Mouse (Mus musculus): ENCODE results near the gene Vamp1. TPM values are rescaled to one million over a fixed set of nuclear protein-coding genes. Genes with fewer than 3 reads are reported as not detected.

Vamp1 gene
- polyA plus RNA-seq, 1 experiment from 2014 or later, result 4.0 TPM

GRCm38 (mm10) chr6:125197166-125197565, 18.2 kb upstream of the Vamp1 start:
- Histone ChIP-seq H3K9me3 (replicated peaks; ENCODE audit: low read length) (no peaks in the 10 kb centered on the region), H3K36me3 (ENCODE audit: insufficient read depth, low read length) (0 out of 2 replicates have a peak, but pooled peaks cover 6% of the 10 kb centered on the region), H3K4me3 (replicated peaks; ENCODE audit: low read depth, low read length) (no peak overlapping the region), H3K9ac (ENCODE audit: low read depth, low read length) (no peak overlapping the region), H3K27ac (no peak overlapping the region), H3K27me3 (ENCODE audit: insufficient read depth, low read length) (no peaks in the 10 kb centered on the region), H3K4me2 (ENCODE audit: low read length) (no peak overlapping the region), H3K4me1 (replicated peaks; ENCODE audit: insufficient read depth, low read length) (0 out of 2 replicates have a peak, but pooled peaks cover 3% of the 10 kb centered on the region)
- no peak for ATAC-seq (replicated peaks; ENCODE audit: low FRiP score, low read depth)
- WGBS, result 80% methylated on average over 5 of the region's 5 CpGs
- TF ChIP-seq CTCF (IDR thresholded peaks at IDR 0.05; ENCODE audit: low read depth), result no peak
- no peak for DNase-seq (ENCODE audit: low spot score)

GRCm38 (mm10) chr6:125210436-125210835, 4.9 kb upstream of the Vamp1 start:
- Histone ChIP-seq H3K4me3 (replicated peaks; ENCODE audit: low read depth, low read length) (no peak overlapping the region), H3K4me1 (replicated peaks; ENCODE audit: insufficient read depth, low read length) (no peaks in the 10 kb centered on the region), H3K4me2 (ENCODE audit: low read length) (no peak overlapping the region), H3K27me3 (ENCODE audit: insufficient read depth, low read length) (no peaks in the 10 kb centered on the region), H3K36me3 (ENCODE audit: insufficient read depth, low read length) (no peaks in the 10 kb centered on the region), H3K27ac (no peak overlapping the region), H3K9me3 (replicated peaks; ENCODE audit: low read length) (no peaks in the 10 kb centered on the region), H3K9ac (ENCODE audit: low read depth, low read length) (no peak overlapping the region)
- 0 out of 2 replicates have a peak, but pooled peaks have one; percentile 15 for TF ChIP-seq CTCF (IDR thresholded peaks at IDR 0.05; ENCODE audit: low read depth)
- 82% methylated on average over 1 of the region's 1 CpGs for WGBS
- DNase-seq (ENCODE audit: low spot score) (no peak), ATAC-seq (replicated peaks; ENCODE audit: low FRiP score, low read depth) (no peak)

GRCm38 (mm10) chr6:125212621-125213020, 2.7 kb upstream of the Vamp1 start:
- 27% methylated on average over 2 of the region's 2 CpGs for WGBS
- H3K4me3 ChIP-seq (replicated peaks; ENCODE audit: low read depth, low read length), result no peak overlapping the region
- no peak for TF ChIP-seq CTCF (IDR thresholded peaks at IDR 0.05; ENCODE audit: low read depth)
- no peak overlapping the region for H3K9ac ChIP-seq (ENCODE audit: low read depth, low read length)
- no peaks in the 10 kb centered on the region for H3K27me3 ChIP-seq (ENCODE audit: insufficient read depth, low read length)
- no peak overlapping the region for H3K27ac ChIP-seq
- ATAC-seq (replicated peaks; ENCODE audit: low FRiP score, low read depth), result no peak
- no peak overlapping the region for H3K4me2 ChIP-seq (ENCODE audit: low read length)
- H3K9me3 ChIP-seq (replicated peaks; ENCODE audit: low read length), result no peaks in the 10 kb centered on the region
- no peak for DNase-seq (ENCODE audit: low spot score)
- no peaks in the 10 kb centered on the region for H3K36me3 ChIP-seq (ENCODE audit: insufficient read depth, low read length)
- 0 out of 2 replicates have a peak, but pooled peaks cover 6% of the 10 kb centered on the region for H3K4me1 ChIP-seq (replicated peaks; ENCODE audit: insufficient read depth, low read length)

DNA sequence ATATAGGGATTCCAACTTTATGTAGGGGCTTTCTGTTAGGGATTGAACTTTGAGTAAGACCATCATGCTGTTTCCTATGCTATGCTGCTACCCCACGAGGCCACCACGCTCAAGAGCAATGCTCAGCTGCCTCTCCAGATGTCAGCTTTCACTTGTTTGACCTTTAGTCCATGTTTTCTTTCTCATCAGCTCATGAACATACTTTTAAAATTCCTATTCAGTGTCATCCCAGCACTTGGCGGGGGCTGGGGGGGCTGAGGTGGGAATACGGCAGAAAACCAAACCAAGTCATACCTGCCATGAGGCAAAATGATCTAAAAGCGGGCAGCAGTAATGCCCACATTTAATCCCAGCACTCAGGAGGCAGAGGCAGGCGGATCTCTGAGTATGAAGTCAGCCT, 2.2 kb upstream of the Vamp1 start:
- 0 out of 2 replicates have a peak, but pooled peaks cover 6% of the 10 kb centered on the region for H3K4me1 ChIP-seq (replicated peaks; ENCODE audit: insufficient read depth, low read length)
- H3K27ac ChIP-seq, result no peak overlapping the region
- H3K4me3 ChIP-seq (replicated peaks; ENCODE audit: low read depth, low read length), result no peak overlapping the region
- H3K27me3 ChIP-seq (ENCODE audit: insufficient read depth, low read length), result no peaks in the 10 kb centered on the region
- H3K36me3 ChIP-seq (ENCODE audit: insufficient read depth, low read length), result no peaks in the 10 kb centered on the region
- ATAC-seq (replicated peaks; ENCODE audit: low FRiP score, low read depth), result no peak
- H3K4me2 ChIP-seq (ENCODE audit: low read length), result no peak overlapping the region
- H3K9ac ChIP-seq (ENCODE audit: low read depth, low read length), result no peak overlapping the region
- DNase-seq (ENCODE audit: low spot score), result no peak
- H3K9me3 ChIP-seq (replicated peaks; ENCODE audit: low read length), result no peaks in the 10 kb centered on the region
- no peak for TF ChIP-seq CTCF (IDR thresholded peaks at IDR 0.05; ENCODE audit: low read depth)
- WGBS, result 69% methylated on average over 6 of the region's 6 CpGs

- 79% methylated on average over 6 of the region's 6 CpGs for WGBS
- no peak for ATAC-seq (replicated peaks; ENCODE audit: low FRiP score, low read depth)
- no peaks in the 10 kb centered on the region for H3K9me3 ChIP-seq (replicated peaks; ENCODE audit: low read length)
Measured at GRCm38 (mm10) chr6:125213715-125214114, 1.6 kb upstream of the Vamp1 start.

GRCm38 (mm10) chr6:125216898-125217297, 1.5 kb downstream of the Vamp1 start:
- TF ChIP-seq CTCF (IDR thresholded peaks at IDR 0.05; ENCODE audit: low read depth), result no peak
- no peak for DNase-seq (ENCODE audit: low spot score)
- Histone ChIP-seq H3K9ac (ENCODE audit: low read depth, low read length) (no peak overlapping the region), H3K4me1 (replicated peaks; ENCODE audit: insufficient read depth, low read length) (0 out of 2 replicates have a peak, but pooled peaks cover 6% of the 10 kb centered on the region), H3K27ac (no peak overlapping the region), H3K9me3 (replicated peaks; ENCODE audit: low read length) (no peaks in the 10 kb centered on the region), H3K27me3 (ENCODE audit: insufficient read depth, low read length) (no peaks in the 10 kb centered on the region), H3K36me3 (ENCODE audit: insufficient read depth, low read length) (no peaks in the 10 kb centered on the region), H3K4me2 (ENCODE audit: low read length) (no peak overlapping the region), H3K4me3 (replicated peaks; ENCODE audit: low read depth, low read length) (no peak overlapping the region)
- WGBS, result 89% methylated on average over 2 of the region's 2 CpGs
- no peak for ATAC-seq (replicated peaks; ENCODE audit: low FRiP score, low read depth)

More at GRCm38 (mm10) chr6:125213715-125214114, 1.6 kb upstream of the Vamp1 start:
- no peak for DNase-seq (ENCODE audit: low spot score)
- Histone ChIP-seq H3K4me3 (replicated peaks; ENCODE audit: low read depth, low read length) (no peak overlapping the region), H3K27me3 (ENCODE audit: insufficient read depth, low read length) (no peaks in the 10 kb centered on the region), H3K9ac (ENCODE audit: low read depth, low read length) (no peak overlapping the region), H3K4me2 (ENCODE audit: low read length) (no peak overlapping the region), H3K4me1 (replicated peaks; ENCODE audit: insufficient read depth, low read length) (0 out of 2 replicates have a peak, but pooled peaks cover 6% of the 10 kb centered on the region), H3K27ac (no peak overlapping the region), H3K36me3 (ENCODE audit: insufficient read depth, low read length) (no peaks in the 10 kb centered on the region)
- TF ChIP-seq CTCF (IDR thresholded peaks at IDR 0.05; ENCODE audit: low read depth), result no peak

DNA sequence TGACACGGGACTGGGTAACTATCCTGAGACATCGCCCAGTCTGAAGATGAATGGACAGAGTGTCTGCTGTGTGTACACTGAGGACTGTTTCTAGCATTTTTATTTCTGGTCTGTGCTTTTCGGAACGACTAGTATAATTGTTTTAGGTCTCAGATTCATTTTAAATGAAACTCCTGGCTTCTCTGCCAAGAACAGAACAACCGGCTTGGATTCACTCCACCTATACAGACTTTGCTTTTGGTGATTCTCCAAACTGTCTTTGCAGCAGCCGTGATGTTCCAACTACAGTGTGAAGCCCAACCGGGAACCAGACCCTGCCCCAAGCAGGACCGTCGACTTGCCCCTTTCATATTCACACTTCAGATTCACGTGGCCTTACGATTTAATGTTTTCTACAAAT, 2.5 kb downstream of the Vamp1 start:
- 86% methylated on average over 11 of the region's 11 CpGs for WGBS
- no peak for ATAC-seq (replicated peaks; ENCODE audit: low FRiP score, low read depth)
- Histone ChIP-seq H3K27me3 (ENCODE audit: insufficient read depth, low read length) (no peaks in the 10 kb centered on the region), H3K9ac (ENCODE audit: low read depth, low read length) (no peak overlapping the region), H3K4me3 (replicated peaks; ENCODE audit: low read depth, low read length) (no peak overlapping the region), H3K9me3 (replicated peaks; ENCODE audit: low read length) (no peaks in the 10 kb centered on the region), H3K4me1 (replicated peaks; ENCODE audit: insufficient read depth, low read length) (0 out of 2 replicates have a peak, but pooled peaks cover 6% of the 10 kb centered on the region), H3K27ac (no peak overlapping the region), H3K4me2 (ENCODE audit: low read length) (no peak overlapping the region), H3K36me3 (ENCODE audit: insufficient read depth, low read length) (no peaks in the 10 kb centered on the region)
- DNase-seq (ENCODE audit: low spot score), result no peak
- no peak for TF ChIP-seq CTCF (IDR thresholded peaks at IDR 0.05; ENCODE audit: low read depth)
